Mouse (Mus musculus) embryonic facial prominence, embryonic 15.5 days (tissue): Measurements from ENCODE around the gene Yif1b. TPM values are rescaled to one million over a fixed set of nuclear protein-coding genes. Genes with fewer than 3 reads are reported as not detected.

Experiments
- ATAC-seq: fragments of 200-750 bp; cut with Nextera tagmentation; 2 replicates; pipeline ENCODE4 v1.8.0; 2017; ENCODE audit warnings: low read depth, moderate TSS enrichment; ENCODE audit not compliant: insufficient number of reproducible peaks, low FRiP score, low TSS enrichment
- H3K27ac ChIP-seq: fragments of 300-500 bp; sonication (generic); replicated peaks from 2 replicates; pipeline ENCODE4 v1.5.1; 2015; ENCODE audit warnings: mild to moderate bottlenecking, inconsistent platforms
- H3K27me3 ChIP-seq: fragments of 300-500 bp; sonication (generic); 2 replicates; pipeline ENCODE4 v1.6.1; 2015; ENCODE audit warnings: inconsistent platforms
- H3K36me3 ChIP-seq: fragments of 300-500 bp; sonication (generic); 2 replicates; pipeline ENCODE4 v1.6.1; 2015; ENCODE audit warnings: mild to moderate bottlenecking, inconsistent platforms
- H3K4me1 ChIP-seq: fragments of 300-500 bp; sonication (generic); 2 replicates; pipeline ENCODE4 v1.6.1; 2015; ENCODE audit warnings: inconsistent platforms
- H3K4me2 ChIP-seq: fragments of 300-500 bp; sonication (generic); replicated peaks from 2 replicates; pipeline ENCODE4 v1.6.1; 2015; ENCODE audit warnings: mild to moderate bottlenecking, inconsistent platforms
- H3K4me3 ChIP-seq: fragments of 300-500 bp; sonication (generic); replicated peaks from 2 replicates; pipeline ENCODE4 v1.5.1; 2015; ENCODE audit warnings: mild to moderate bottlenecking, inconsistent platforms
- H3K9ac ChIP-seq: fragments of 300-500 bp; sonication (generic); 2 replicates; pipeline ENCODE4 v1.6.1; 2015; ENCODE audit warnings: inconsistent platforms
- H3K9me3 ChIP-seq: fragments of 300-500 bp; sonication (generic); replicated peaks from 2 replicates; pipeline ENCODE4 v1.6.1; 2016; ENCODE audit warnings: inconsistent platforms
- WGBS: fragments of 180-500 bp; shearing (Covaris S2); methylation state at CpG from one replicate; pipeline ENCODE4 v1.1.7; 2015; 5-methylcytosine and 5-hydroxymethylcytosine counted together
- polyA plus RNA-seq: library from polyadenylated mRNA; unstranded; fragments of >200 nt; fragmentation: Nextera tagmentation; extraction: Ambion mirVana; gene quantifications from 2 replicates; pipeline ENCODE4 v1.2.1, GENCODE M21; 2015

The Yif1b gene
- polyA plus RNA-seq, 1 experiment from 2014 or later, result 121 TPM

DNA sequence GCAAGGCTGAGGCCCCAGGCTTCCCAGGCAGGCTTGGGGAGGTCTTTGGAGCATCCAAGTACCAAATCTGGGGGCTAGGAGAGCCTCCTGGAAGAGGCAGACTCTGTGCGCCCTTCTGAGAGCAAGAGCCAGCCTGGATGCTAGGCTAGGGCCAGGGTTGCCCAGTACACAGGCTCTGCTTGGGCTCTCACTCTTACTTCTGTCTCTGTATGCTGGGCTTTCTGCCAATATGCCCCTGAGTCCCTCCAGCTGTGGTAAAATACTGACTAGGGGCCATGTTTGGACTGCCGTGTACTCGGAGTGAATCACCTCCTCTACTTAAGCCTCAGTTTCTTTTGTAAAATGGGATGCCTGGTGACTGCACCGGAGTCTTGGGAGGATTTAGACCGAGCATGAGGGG, 7.9 kb downstream of the Yif1b start:
- WGBS, result 81% methylated on average over 5 of the region's 5 CpGs
- H3K27ac ChIP-seq, result no peak overlapping the region
- no peaks in the 10 kb centered on the region for H3K27me3 ChIP-seq
- H3K36me3 ChIP-seq, result peaks cover 29% of the 10 kb centered on the region
- H3K9me3 ChIP-seq, result no peaks in the 10 kb centered on the region
- no peak overlapping the region for H3K4me2 ChIP-seq
- no peak overlapping the region for H3K9ac ChIP-seq
- ATAC-seq, result no peak
- peaks cover 19% of the 10 kb centered on the region for H3K4me1 ChIP-seq
- H3K4me3 ChIP-seq, result no peak overlapping the region

DNA sequence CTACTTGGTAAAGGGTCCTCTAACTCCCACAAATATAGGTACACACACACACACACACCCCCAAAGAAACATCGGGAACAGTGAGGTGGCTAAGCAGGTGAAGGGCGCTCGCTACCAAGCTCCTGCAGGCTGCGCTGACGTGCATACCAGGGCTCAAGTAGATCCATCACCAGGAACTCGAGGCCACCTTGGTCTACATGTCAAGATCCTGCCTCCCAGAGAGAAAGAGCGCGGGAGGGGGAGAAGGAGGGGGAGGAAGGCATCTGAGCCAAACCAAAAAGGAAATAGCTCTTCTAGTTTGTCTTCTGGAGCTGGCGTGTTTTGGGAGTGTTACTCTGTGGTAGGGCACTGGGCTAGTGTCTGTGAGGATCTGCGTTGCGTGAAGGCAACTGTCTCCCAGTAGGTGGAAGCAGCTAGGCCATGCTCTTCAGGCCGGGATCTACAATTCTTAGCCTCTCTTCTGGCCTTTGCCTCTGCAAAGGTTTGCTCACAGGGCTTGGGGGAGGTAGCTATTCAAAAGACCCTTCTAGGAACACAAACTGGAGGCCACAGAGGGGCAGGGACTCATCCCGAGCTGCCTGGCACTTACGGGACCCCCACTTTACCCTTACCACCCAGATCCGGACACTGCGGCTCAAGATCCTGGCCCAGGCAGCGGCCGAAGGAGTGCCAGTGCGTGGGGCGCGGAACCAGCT, 8.6 kb downstream of the Yif1b start:
- ATAC-seq, result no peak
- Histone ChIP-seq H3K4me2 (no peak overlapping the region), H3K36me3 (peaks cover 29% of the 10 kb centered on the region), H3K4me1 (peaks cover 19% of the 10 kb centered on the region), H3K27ac (no peak overlapping the region), H3K9ac (no peak overlapping the region), H3K9me3 (no peaks in the 10 kb centered on the region), H3K4me3 (0 out of 2 replicates have a peak overlapping the region, but pooled peaks have one; percentile 26), H3K27me3 (no peaks in the 10 kb centered on the region)
- WGBS, result 82% methylated on average over 21 of the region's 21 CpGs

DNA sequence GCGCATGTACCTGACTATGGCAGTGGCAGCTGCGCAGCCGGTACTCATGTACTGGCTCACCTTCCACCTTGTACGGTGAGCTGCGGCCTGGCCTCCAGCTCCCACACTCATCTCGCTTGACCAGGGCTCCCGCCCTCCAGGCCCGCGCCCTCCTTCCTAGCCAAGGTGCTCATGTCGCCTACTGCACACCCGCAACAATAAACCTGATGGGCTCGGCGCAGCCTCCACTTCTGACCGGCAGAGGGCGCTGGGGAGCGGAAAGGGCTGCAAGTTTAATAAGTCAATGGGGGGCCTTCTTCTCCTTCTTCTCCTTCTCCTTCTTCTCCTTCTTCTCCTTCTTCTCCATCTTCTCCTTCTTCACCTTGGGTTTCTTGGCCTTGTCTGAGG, 9.2 kb downstream of the Yif1b start:
- Histone ChIP-seq H3K36me3 (peaks cover 29% of the 10 kb centered on the region), H3K9me3 (no peaks in the 10 kb centered on the region), H3K4me2 (peak overlapping the region; percentile 44), H3K27ac (no peak overlapping the region), H3K4me1 (peaks cover 19% of the 10 kb centered on the region), H3K4me3 (peak overlapping the region; percentile 26), H3K27me3 (no peaks in the 10 kb centered on the region), H3K9ac (no peak overlapping the region)
- WGBS, result 33% methylated on average over 16 of the region's 16 CpGs
- ATAC-seq, result no peak

DNA sequence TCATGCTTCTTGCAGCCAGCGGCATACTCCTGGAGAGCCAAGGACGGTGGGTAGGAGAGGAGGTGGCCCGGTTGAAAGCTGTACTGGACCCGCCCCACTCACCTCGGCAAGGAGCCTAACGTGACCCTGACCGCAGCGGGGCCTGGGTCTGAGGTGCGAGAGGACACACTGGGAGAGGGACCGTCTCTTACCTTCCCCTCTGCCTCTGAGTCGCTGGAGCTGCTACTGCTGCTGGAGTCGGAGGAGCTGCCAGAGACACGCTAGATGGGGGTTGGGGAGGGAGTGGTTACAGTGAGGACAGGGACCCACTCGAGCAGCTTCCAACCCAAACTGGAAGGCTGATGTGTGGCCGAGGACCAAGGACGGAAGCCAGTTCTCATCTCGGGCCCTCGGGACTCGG, 9.6 kb downstream of the Yif1b start:
- Histone ChIP-seq H3K9me3 (no peaks in the 10 kb centered on the region), H3K4me2 (peak overlapping the region; percentile 44), H3K27me3 (no peaks in the 10 kb centered on the region), H3K9ac (no peak overlapping the region), H3K27ac (no peak overlapping the region), H3K4me3 (peak overlapping the region; percentile 26), H3K4me1 (peaks cover 19% of the 10 kb centered on the region), H3K36me3 (peaks cover 29% of the 10 kb centered on the region)
- no peak for ATAC-seq
- 13% methylated on average over 19 of the region's 19 CpGs for WGBS

DNA sequence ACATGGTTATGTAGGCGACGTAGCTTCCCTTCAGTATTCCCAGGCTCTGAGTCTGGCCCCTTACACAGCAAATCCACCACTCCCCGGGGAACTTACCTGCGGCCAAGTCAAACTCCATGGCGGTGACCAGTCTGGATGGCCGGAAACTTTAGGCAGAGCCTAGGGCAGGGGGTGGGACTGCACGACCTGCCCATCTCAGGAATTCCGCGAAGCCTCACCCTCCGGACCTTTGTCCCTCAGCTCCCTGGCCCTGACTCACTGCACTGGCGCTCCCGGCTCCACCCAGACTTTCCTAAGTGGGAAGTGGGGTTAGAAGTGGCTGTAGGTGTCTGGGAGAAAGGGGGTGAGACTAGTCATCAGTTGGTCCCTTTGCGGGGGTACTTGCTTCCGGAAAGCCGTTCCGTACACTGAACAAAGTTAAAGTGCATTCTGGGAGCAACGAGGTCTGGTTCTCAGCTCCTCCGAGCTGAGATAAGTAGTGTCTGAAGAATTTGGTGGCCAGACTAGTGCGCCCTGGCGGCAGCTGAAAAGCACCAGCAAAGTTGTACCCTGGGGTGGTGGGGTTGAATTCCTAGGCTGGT, 10.2 kb downstream of the Yif1b start, which contains the start of gene 2200002D01Rik:
Gene 2200002D01Rik (minus strand): TSS at position 206 of the 581 bp plus-strand sequence.
- no peak within 1 kb of the TSS for H3K9ac ChIP-seq
- H3K27ac ChIP-seq, result peak within 1 kb of the TSS; percentile 41; the same call in 1 of the 2 replicates
- H3K4me1 ChIP-seq, result peaks cover 23% of the 10 kb centered on the region
- H3K9me3 ChIP-seq, result no peaks in the 10 kb centered on the region
- peak within 1 kb of the TSS; percentile 26 for H3K4me3 ChIP-seq
- ATAC-seq, result 0 out of 2 replicates have a peak, but pooled peaks have one; percentile 3
- H3K4me2 ChIP-seq, result peak within 1 kb of the TSS; percentile 44
- H3K36me3 ChIP-seq, result peaks cover 29% of the 10 kb centered on the region
- H3K27me3 ChIP-seq, result no peaks in the 10 kb centered on the region
- 15% methylated on average over 20 of the region's 20 CpGs for WGBS

DNA sequence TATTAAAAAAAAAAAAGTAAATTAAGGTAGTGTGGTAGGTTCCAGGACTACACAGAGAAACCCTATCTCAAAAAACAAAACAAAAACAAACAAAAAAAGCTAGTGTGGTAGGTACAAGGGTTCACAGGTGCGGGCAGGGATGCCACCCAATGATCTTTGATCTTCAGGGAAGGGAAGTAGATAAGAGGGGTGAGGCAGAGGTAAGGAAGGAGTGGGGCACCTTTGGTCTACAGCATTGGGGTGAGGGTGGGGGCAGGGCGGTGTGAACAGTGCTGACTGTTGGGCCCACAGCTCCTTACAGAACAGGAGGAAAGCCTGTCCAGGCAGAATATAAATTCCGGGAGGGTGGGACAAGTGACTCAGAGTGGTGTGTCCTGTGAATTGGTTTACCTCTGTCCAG, 13.0 kb downstream of the Yif1b start:
- Histone ChIP-seq H3K9me3 (no peaks in the 10 kb centered on the region), H3K27ac (no peak overlapping the region), H3K27me3 (no peaks in the 10 kb centered on the region), H3K36me3 (0 out of 2 replicates have a peak, but pooled peaks cover 9% of the 10 kb centered on the region), H3K9ac (no peak overlapping the region), H3K4me3 (no peak overlapping the region), H3K4me2 (no peak overlapping the region), H3K4me1 (peaks cover 27% of the 10 kb centered on the region)
- 71% methylated on average over 3 of the region's 3 CpGs for WGBS
- no peak for ATAC-seq

DNA sequence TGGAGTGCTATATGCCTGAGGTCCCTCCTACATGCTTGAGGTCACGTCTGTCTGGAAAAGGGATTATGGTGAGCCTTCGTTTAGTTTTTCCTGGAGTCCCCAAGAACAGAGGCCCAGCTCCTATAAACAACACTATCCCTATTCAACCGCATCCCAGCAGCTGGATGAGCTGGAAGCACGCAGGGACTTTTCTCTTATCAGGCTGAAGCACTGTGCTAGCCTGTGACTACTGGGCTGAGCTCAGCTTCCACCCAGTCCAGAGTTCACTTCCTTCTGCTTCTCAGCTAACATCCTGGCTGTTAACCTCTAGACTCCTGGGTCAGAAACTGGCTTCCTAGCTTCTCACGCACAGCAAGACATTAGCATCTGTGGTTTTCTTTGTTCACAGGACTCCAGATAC, 15.7 kb downstream of the Yif1b start:
- Histone ChIP-seq H3K27me3 (no peaks in the 10 kb centered on the region), H3K4me1 (peaks cover 19% of the 10 kb centered on the region; the same call in 1 of the 2 replicates), H3K36me3 (no peaks in the 10 kb centered on the region), H3K9me3 (no peaks in the 10 kb centered on the region), H3K4me2 (no peak overlapping the region), H3K27ac (no peak overlapping the region), H3K4me3 (no peak overlapping the region), H3K9ac (no peak overlapping the region)
- WGBS, result 37% methylated on average over 5 of the region's 5 CpGs
- ATAC-seq, result no peak

DNA sequence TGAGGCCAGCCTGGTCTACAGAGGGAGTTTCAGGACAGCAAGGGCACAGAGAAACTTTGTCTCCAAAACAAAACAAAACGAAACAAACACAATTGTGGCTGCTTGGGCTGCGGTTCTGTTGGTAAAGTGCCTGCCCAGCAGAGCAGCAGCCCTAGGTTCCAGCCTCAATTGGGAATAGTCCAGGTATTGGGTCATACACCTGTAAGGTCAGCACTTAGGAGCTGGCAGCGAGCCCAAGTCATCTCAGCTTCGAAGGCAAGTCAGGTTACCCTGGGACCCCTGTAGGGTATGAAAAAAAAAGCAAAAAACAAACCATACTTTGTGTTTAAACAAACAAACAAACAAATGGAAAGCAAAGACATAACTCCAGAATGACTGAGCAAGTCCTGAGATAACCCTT, 17.7 kb downstream of the Yif1b start:
- no peak overlapping the region for H3K4me3 ChIP-seq
- no peak overlapping the region for H3K27ac ChIP-seq
- peaks cover 21% of the 10 kb centered on the region for H3K4me1 ChIP-seq
- H3K9me3 ChIP-seq, result no peaks in the 10 kb centered on the region
- ATAC-seq, result no peak
- H3K36me3 ChIP-seq, result no peaks in the 10 kb centered on the region
- no peak overlapping the region for H3K9ac ChIP-seq
- no peaks in the 10 kb centered on the region for H3K27me3 ChIP-seq
- no peak overlapping the region for H3K4me2 ChIP-seq
- 74% methylated on average over 4 of the region's 4 CpGs for WGBS

DNA sequence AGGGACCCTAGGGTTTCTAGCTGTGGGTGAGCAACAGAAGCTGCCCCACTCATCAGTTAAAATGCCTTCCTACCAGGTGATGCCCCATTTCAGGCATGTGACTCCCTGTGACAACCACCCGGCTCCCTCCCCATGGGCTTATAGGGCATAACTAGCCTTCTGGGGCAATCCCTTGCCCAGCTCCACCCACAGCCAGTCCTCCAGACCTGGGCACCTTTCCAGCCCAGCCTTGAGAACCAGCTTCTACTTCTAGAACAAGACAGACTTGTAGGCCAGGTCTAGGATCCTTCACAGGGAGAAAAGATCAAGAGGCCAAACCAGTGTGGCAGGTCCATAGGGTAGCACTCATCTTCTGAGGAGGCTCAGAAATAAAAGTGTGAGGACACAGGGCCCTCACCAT, 19.2 kb downstream of the Yif1b start:
- Histone ChIP-seq H3K36me3 (no peaks in the 10 kb centered on the region), H3K4me1 (peaks cover 23% of the 10 kb centered on the region), H3K27me3 (no peaks in the 10 kb centered on the region), H3K9me3 (no peaks in the 10 kb centered on the region), H3K4me2 (no peak overlapping the region), H3K9ac (no peak overlapping the region), H3K27ac (peak overlapping the region; percentile 34), H3K4me3 (no peak overlapping the region)
- 80% methylated on average over 1 of the region's 1 CpGs for WGBS
- no peak for ATAC-seq

DNA sequence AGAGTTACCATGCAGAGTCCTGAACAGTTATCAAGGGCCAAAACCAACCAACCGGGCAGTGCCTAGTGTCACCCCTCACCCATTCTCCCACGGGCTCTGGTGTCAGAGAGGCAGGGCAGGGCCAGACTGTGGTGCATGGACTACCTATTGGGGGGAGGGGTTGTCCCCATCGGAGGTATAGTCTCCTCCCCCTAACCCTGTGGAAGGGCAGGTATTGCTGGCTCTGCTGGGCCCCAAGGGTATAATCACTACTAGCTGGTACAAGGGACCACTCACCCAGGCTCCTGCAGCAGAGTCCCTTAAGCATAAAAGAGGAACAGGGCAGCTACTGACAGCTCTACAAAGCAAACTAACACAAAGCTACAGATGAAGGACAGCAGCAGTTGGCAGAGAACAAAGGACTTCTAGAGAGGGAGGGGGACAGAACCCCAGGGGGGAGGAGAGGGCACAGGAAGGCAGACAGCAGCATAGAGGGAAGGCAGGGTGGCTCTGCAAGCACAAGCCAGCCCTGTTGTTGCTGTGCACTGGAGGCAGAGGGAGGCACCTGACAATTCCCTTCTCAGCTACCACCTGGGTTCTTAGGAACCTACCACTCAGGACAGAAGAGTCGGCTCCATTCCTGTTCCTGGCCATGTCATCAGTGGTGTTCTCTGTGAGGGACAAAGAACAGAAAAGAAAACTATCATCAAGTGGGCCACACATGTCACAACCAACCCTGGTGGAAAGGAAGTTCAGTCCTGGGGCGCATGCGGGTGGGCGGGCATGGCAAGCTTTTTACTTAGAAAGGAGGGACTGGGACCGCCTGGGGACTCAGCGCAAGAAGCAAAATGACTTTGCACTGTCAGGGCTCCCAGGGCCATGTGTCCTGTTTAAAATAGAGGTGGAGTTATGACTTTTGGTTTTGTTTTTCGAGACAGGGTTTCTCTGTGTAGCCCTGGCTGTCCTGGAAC, 21.9 kb downstream of the Yif1b start:
- no peak overlapping the region for H3K4me3 ChIP-seq
- peaks cover 18% of the 10 kb centered on the region for H3K4me1 ChIP-seq
- no peaks in the 10 kb centered on the region for H3K27me3 ChIP-seq
- no peak overlapping the region for H3K4me2 ChIP-seq
- peak overlapping the region; percentile 51; the same call in 1 of the 2 replicates for H3K27ac ChIP-seq
- H3K9ac ChIP-seq, result no peak overlapping the region
- H3K36me3 ChIP-seq, result no peaks in the 10 kb centered on the region
- no peaks in the 10 kb centered on the region for H3K9me3 ChIP-seq
- ATAC-seq, result no peak
- 71% methylated on average over 10 of the region's 10 CpGs for WGBS

DNA sequence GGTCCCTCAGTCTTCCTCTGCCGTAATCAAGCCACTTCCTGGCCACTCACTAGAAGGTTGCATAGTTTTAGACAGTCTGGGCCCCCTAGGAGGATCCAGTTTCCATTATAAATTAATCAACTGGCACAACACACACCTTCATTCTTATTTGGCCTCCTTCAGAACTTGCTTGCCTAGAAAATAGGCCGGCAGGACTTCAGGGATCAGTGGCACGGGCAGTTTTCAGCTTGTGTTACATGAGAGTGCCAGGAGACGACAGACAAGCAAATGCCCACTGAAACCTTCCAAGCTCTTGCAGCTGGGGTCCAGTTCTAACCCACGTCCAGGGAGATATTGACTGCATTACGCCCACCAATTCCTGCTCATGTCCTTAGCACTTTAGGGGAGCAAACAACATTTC, 24.0 kb downstream of the Yif1b start:
- no peak for ATAC-seq
- Histone ChIP-seq H3K9ac (no peak overlapping the region), H3K27me3 (no peaks in the 10 kb centered on the region), H3K9me3 (no peaks in the 10 kb centered on the region), H3K36me3 (no peaks in the 10 kb centered on the region), H3K4me2 (no peak overlapping the region), H3K4me1 (peaks cover 21% of the 10 kb centered on the region), H3K27ac (no peak overlapping the region), H3K4me3 (no peak overlapping the region)
- WGBS, result 60% methylated on average over 6 of the region's 6 CpGs
